Mouse (Mus musculus): Measurements from ENCODE around the gene Rpf1. TPM values are rescaled to one million over a fixed set of nuclear protein-coding genes. Genes with fewer than 3 reads are reported as not detected.

Rpf1 gene
- polyA plus RNA-seq, 1 experiment from 2014 or later: 45.5 TPM

DNA sequence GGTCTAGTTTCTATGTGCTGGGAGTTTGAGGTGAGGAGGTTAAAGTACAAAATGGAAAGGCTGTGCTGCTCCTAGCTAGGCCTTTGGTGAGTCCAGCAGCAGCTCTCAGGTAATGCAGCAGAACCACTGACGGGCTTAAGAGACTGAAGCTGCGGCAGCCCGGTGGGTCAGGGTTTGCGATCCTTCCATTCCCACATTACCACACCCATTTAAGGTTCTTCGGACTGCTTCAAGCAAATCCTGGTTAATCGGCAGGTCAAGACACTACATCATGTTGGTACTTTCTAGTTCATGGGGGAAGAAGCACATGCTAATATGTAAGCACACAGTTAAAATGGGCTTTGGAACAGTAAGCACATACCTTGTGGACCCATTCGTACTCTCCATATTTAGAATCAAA is 14.5 kb downstream of the Rpf1 start:
- Histone ChIP-seq H3K4me2 (ENCODE audit: low read depth, low read length) (no peak overlapping the region), H3K9ac (ENCODE audit: low read depth, low read length) (no peak overlapping the region), H3K27ac (ENCODE audit: low read length) (no peak overlapping the region), H3K36me3 (ENCODE audit: control insufficient read depth, insufficient read depth, low read length) (peaks cover 11% of the 10 kb centered on the region), H3K9me3 (ENCODE audit: control insufficient read depth, low read length) (no peaks in the 10 kb centered on the region), H3K4me3 (ENCODE audit: low read length) (no peak overlapping the region), H3K4me1 (ENCODE audit: control insufficient read depth, insufficient read depth, low read length) (peaks cover 12% of the 10 kb centered on the region), H3K27me3 (replicated peaks; ENCODE audit: control insufficient read depth, insufficient read depth, low read length) (no peaks in the 10 kb centered on the region)
- no peak for ATAC-seq
- 92% methylated on average over 7 of the region's 7 CpGs for WGBS

DNA sequence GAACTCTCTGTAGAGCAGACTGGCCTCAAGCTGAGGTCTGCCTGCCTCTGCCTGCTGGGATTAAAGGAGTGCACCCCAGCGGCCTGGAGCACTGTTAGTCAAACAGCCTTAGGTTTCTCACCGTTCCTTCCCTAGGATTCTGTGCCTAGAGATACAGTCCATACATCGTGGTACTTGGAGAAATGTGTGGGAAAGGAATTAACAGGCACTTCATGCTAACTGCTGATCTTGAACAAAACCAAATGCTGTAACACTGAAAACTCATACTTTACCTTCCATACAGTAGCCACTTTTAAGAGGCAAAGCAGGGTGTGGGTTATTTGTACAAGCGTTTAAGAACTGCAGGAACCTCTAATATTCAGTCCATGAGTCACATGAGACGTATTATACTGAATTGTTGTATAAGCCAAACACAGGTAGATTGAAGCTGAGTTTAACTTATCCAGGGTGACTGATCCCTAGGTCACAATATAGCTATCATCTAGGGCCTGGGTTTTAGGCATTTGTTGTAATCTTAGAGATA is 19.6 kb downstream of the Rpf1 start:
- H3K27ac ChIP-seq (ENCODE audit: low read length): no peak overlapping the region
- peaks cover 6% of the 10 kb centered on the region for H3K36me3 ChIP-seq (ENCODE audit: control insufficient read depth, insufficient read depth, low read length)
- H3K4me2 ChIP-seq (ENCODE audit: low read depth, low read length): peak overlapping the region; percentile 80
- ATAC-seq: no peak
- H3K27me3 ChIP-seq (replicated peaks; ENCODE audit: control insufficient read depth, insufficient read depth, low read length): no peaks in the 10 kb centered on the region
- peaks cover 25% of the 10 kb centered on the region for H3K4me1 ChIP-seq (ENCODE audit: control insufficient read depth, insufficient read depth, low read length)
- WGBS: 37% methylated on average over 5 of the region's 5 CpGs
- H3K9me3 ChIP-seq (ENCODE audit: control insufficient read depth, low read length): no peaks in the 10 kb centered on the region
- H3K9ac ChIP-seq (ENCODE audit: low read depth, low read length): peak overlapping the region; percentile 81
- H3K4me3 ChIP-seq (ENCODE audit: low read length): peak overlapping the region; percentile 66

DNA sequence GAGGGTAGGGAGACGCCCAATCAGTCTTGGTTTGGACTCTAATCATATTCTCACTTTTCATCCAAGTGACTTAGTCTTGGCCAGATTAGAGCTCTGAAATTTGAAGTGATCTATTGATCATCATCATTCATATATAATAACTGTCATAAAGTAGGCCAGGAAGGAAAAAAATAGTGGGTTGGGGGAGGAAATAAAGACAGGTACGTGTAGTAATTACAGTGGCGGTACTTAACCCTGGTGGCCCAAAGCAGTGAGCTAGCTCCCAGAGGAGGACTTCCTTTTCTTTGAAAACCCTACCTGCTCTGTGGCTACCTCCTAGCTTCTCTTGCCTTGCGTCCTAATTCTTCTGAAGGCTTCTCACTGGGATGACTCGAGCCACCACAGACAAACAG is 20.4 kb downstream of the Rpf1 start:
- Histone ChIP-seq H3K27me3 (replicated peaks; ENCODE audit: control insufficient read depth, insufficient read depth, low read length) (no peaks in the 10 kb centered on the region), H3K4me3 (ENCODE audit: low read length) (peak overlapping the region; percentile 66), H3K9me3 (ENCODE audit: control insufficient read depth, low read length) (no peaks in the 10 kb centered on the region), H3K4me1 (ENCODE audit: control insufficient read depth, insufficient read depth, low read length) (peaks cover 25% of the 10 kb centered on the region), H3K36me3 (ENCODE audit: control insufficient read depth, insufficient read depth, low read length) (peaks cover 4% of the 10 kb centered on the region), H3K4me2 (ENCODE audit: low read depth, low read length) (peak overlapping the region; percentile 80), H3K9ac (ENCODE audit: low read depth, low read length) (peak overlapping the region; percentile 81), H3K27ac (ENCODE audit: low read length) (peak overlapping the region; percentile 85)
- ATAC-seq: no peak
- 7% methylated on average over 5 of the region's 5 CpGs for WGBS

DNA sequence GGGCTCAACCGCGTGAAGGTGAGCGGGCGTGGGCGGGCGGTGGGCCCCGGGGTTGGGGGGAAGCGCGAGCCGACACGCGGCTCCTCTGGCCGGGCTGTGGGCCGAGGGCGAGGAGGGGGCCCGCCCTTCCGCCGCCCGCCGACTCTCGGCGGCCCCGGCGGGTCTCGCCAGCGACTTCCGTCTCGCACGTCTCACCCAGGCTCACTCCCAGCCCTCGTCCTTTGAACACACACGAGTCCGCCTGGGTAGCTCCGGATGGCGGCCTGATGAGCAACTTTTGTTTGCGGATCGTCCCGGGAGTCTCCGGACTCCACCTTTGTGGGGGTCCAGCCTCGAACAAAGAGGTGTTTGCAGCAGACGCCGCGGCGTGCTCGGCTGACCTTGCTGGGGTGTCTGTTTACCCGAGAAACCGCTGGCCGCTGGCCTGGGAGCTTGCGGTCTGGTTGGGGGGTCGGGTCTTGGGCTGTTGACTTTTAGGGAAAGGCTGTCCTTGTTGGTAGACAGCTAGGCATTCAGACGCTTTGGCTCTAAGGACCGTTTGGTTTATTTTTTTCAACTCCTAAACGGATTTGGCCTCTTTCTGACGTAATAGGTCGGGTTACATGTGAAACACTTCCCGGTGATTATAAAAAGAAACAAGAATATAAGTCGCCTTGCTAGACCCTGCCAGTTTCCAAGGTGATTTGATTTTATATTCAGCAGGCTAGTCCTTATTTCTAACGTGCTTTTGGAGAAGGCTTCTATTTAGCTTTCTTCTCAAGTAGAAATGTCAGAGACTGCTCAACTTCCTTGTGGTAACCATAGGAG is 21.0 kb downstream of the Rpf1 start:
- Histone ChIP-seq H3K27me3 (replicated peaks; ENCODE audit: control insufficient read depth, insufficient read depth, low read length) (no peaks in the 10 kb centered on the region), H3K27ac (ENCODE audit: low read length) (peak overlapping the region; percentile 85), H3K4me1 (ENCODE audit: control insufficient read depth, insufficient read depth, low read length) (peaks cover 25% of the 10 kb centered on the region), H3K9me3 (ENCODE audit: control insufficient read depth, low read length) (no peaks in the 10 kb centered on the region), H3K4me2 (ENCODE audit: low read depth, low read length) (peak overlapping the region; percentile 80), H3K36me3 (ENCODE audit: control insufficient read depth, insufficient read depth, low read length) (no peaks in the 10 kb centered on the region; the same call in 1 of the 2 replicates), H3K4me3 (ENCODE audit: low read length) (peak overlapping the region; percentile 66), H3K9ac (ENCODE audit: low read depth, low read length) (peak overlapping the region; percentile 81)
- WGBS: under 1% methylated on average over 50 of the region's 57 CpGs
- peak; percentile 74 for ATAC-seq

DNA sequence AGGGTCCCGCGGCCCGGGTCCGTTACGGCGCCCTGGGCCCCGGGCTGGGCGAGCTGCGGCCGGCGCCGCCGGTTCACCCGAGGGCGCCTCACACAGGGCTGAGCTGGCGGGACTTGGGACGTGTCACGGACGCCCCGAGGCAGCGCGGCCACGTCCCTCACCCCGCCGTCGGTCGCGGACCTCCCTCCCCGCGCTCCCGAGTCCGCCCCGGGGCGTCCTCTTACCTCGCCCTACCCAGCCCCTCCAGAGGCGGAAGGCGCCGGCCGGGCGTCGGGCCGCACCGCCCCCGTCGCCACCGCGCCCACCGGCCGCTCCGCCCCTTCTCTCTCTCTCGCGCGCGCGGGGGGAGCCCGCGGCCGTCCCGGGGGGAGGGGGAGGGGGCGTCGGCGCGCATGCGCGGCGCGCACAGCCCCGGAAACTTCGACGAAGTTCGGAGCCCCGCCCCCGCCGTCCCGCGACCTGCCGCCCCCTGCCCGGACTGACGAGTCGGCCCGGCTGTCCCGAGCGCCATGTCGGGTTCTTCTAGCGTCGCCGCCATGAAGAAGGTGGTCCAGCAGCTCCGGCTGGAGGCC is 21.7 kb downstream of the Rpf1 start, which contains the start of the genes Spata1 and Gng5:
TSS of gene Spata1 (minus strand) at position 323 of the 572 bp plus-strand sequence.
TSS of gene Gng5 (plus strand) at position 377 of the 572 bp plus-strand sequence.
- peak; percentile 98 for ATAC-seq
- Histone ChIP-seq H3K36me3 (ENCODE audit: control insufficient read depth, insufficient read depth, low read length) (no peaks in the 10 kb centered on the region; the same call in 1 of the 2 replicates), H3K9ac (ENCODE audit: low read depth, low read length) (peak within 1 kb of the TSS; percentile 81), H3K27ac (ENCODE audit: low read length) (peak within 1 kb of the TSS; percentile 96), H3K4me3 (ENCODE audit: low read length) (peak within 1 kb of the TSS; percentile 66), H3K4me2 (ENCODE audit: low read depth, low read length) (peak within 1 kb of the TSS; percentile 80), H3K4me1 (ENCODE audit: control insufficient read depth, insufficient read depth, low read length) (peaks cover 25% of the 10 kb centered on the region), H3K27me3 (replicated peaks; ENCODE audit: control insufficient read depth, insufficient read depth, low read length) (no peaks in the 10 kb centered on the region), H3K9me3 (ENCODE audit: control insufficient read depth, low read length) (no peaks in the 10 kb centered on the region)
- under 1% methylated on average over 62 of the region's 88 CpGs for WGBS

DNA sequence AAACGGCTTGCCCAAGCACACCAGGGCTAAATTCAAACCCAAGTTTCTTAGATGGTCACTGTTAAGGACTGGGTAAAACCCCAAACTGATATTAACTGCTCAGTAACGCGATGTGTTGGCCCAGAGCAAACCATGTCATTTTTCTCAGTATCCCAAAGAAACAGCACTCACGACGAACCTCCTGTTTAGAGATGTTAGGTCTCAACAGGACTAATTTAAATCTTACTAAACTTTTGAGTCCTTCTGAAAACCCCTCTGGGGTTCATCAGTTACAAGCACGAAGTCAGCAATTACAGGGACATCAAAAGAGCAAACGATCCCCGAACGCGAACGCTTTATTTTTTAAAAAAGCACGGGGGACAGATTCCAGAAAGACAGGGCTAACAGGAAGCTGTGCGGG is 22.2 kb downstream of the Rpf1 start:
- WGBS: 3% methylated on average over 13 of the region's 13 CpGs
- peak overlapping the region; percentile 96 for H3K27ac ChIP-seq (ENCODE audit: low read length)
- peak overlapping the region; percentile 81 for H3K9ac ChIP-seq (ENCODE audit: low read depth, low read length)
- no peaks in the 10 kb centered on the region for H3K27me3 ChIP-seq (replicated peaks; ENCODE audit: control insufficient read depth, insufficient read depth, low read length)
- peak overlapping the region; percentile 66 for H3K4me3 ChIP-seq (ENCODE audit: low read length)
- H3K36me3 ChIP-seq (ENCODE audit: control insufficient read depth, insufficient read depth, low read length): no peaks in the 10 kb centered on the region; the same call in 1 of the 2 replicates
- peaks cover 25% of the 10 kb centered on the region for H3K4me1 ChIP-seq (ENCODE audit: control insufficient read depth, insufficient read depth, low read length)
- H3K4me2 ChIP-seq (ENCODE audit: low read depth, low read length): peak overlapping the region; percentile 62
- H3K9me3 ChIP-seq (ENCODE audit: control insufficient read depth, low read length): no peaks in the 10 kb centered on the region
- ATAC-seq: 0 out of 2 replicates have a peak, but pooled peaks have one; percentile 4

DNA sequence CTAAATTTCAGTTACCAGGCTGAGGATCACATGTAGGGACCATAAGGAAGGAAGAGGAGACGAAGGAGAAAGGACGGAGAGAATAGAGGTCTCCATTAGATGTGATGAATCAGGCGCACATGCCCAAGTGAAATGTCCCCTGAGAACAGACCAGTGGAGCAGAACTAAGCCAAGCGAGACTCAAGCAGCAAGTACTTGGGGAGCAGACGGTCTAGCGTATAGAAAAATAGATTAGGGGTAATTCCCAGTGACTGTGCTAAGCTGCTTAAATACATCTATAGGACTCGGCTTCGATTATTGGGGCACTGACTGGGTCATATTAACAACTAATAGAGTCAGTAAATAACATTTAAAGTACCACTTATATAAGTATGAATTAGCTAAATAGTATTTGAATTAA is 26.3 kb downstream of the Rpf1 start:
- Histone ChIP-seq H3K36me3 (ENCODE audit: control insufficient read depth, insufficient read depth, low read length) (no peaks in the 10 kb centered on the region), H3K4me1 (ENCODE audit: control insufficient read depth, insufficient read depth, low read length) (0 out of 2 replicates have a peak, but pooled peaks cover 3% of the 10 kb centered on the region), H3K27me3 (replicated peaks; ENCODE audit: control insufficient read depth, insufficient read depth, low read length) (no peaks in the 10 kb centered on the region), H3K4me2 (ENCODE audit: low read depth, low read length) (no peak overlapping the region), H3K4me3 (ENCODE audit: low read length) (no peak overlapping the region), H3K9me3 (ENCODE audit: control insufficient read depth, low read length) (no peaks in the 10 kb centered on the region), H3K27ac (ENCODE audit: low read length) (no peak overlapping the region), H3K9ac (ENCODE audit: low read depth, low read length) (no peak overlapping the region)
- 88% methylated on average over 8 of the region's 8 CpGs for WGBS
- ATAC-seq: no peak

DNA sequence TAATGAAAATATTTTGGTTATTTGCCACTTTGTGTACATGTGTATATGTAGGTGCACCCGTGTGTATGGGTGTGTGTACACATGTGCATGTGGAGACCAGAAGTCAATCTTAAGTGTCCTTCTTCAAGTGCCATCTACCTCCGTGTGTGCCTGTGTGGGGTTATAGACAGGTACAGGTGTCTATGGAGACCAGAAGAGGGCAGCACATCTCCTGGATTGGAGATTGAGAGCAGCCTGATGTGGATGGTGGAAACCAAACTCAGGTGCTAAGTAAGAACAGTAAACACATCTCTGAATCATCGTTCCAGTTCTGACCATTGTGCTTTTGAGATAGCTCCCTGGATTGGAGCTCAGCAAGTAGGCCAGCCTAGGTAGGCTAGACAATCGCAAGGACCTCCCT is 34.8 kb downstream of the Rpf1 start:
- H3K4me3 ChIP-seq (ENCODE audit: low read length): no peak overlapping the region
- 82% methylated on average over 4 of the region's 4 CpGs for WGBS
- no peaks in the 10 kb centered on the region for H3K4me1 ChIP-seq (ENCODE audit: control insufficient read depth, insufficient read depth, low read length)
- no peaks in the 10 kb centered on the region for H3K9me3 ChIP-seq (ENCODE audit: control insufficient read depth, low read length)
- no peak overlapping the region for H3K4me2 ChIP-seq (ENCODE audit: low read depth, low read length)
- no peaks in the 10 kb centered on the region for H3K36me3 ChIP-seq (ENCODE audit: control insufficient read depth, insufficient read depth, low read length)
- H3K9ac ChIP-seq (ENCODE audit: low read depth, low read length): no peak overlapping the region
- no peak overlapping the region for H3K27ac ChIP-seq (ENCODE audit: low read length)
- H3K27me3 ChIP-seq (replicated peaks; ENCODE audit: control insufficient read depth, insufficient read depth, low read length): no peaks in the 10 kb centered on the region
- no peak for ATAC-seq

DNA sequence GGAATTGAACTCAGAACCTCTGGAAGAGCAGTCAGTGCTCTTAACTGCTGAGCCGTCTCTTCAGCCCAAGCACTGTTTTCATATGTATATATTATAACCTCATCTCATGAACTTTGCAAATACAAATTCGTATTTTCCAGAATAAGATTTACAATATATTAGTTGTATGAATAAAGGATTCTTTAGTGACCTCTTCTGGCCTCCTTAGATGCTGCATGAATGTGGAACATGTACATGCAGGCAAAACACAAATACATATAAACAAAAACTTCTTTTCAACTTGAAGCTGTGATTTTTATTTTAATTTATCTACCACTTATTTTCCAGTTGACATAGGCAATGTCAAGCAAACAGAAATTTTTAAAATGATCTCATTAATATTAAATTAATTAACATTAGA is 39.2 kb downstream of the Rpf1 start:
- no peak overlapping the region for H3K9ac ChIP-seq (ENCODE audit: low read depth, low read length)
- no peaks in the 10 kb centered on the region for H3K36me3 ChIP-seq (ENCODE audit: control insufficient read depth, insufficient read depth, low read length)

More for the DNA sequence above, 39.2 kb downstream of the Rpf1 start:
- no peak overlapping the region for H3K4me2 ChIP-seq (ENCODE audit: low read depth, low read length)
- no peak for ATAC-seq
- no peak overlapping the region for H3K27ac ChIP-seq (ENCODE audit: low read length)
- no peaks in the 10 kb centered on the region for H3K27me3 ChIP-seq (replicated peaks; ENCODE audit: control insufficient read depth, insufficient read depth, low read length)
- H3K4me1 ChIP-seq (ENCODE audit: control insufficient read depth, insufficient read depth, low read length): no peaks in the 10 kb centered on the region
- no peak overlapping the region for H3K4me3 ChIP-seq (ENCODE audit: low read length)
- no peaks in the 10 kb centered on the region for H3K9me3 ChIP-seq (ENCODE audit: control insufficient read depth, low read length)
- 54% methylated on average over 2 of the region's 2 CpGs for WGBS
